Mouse (Mus musculus) cortical plate, adult 2 months (tissue): ENCODE measurements around the gene Ostc.

Experiments
- CTCF ChIP-seq: fragments of 200-500 bp; IDR thresholded peaks from 2 replicates; pipeline ENCODE4 v1.5.1; 2011; ENCODE audit warnings: mild to moderate bottlenecking, control low read depth, low read length; ENCODE audit not compliant: insufficient read depth; ENCODE audit errors: extremely low read depth
- POLR2A ChIP-seq: fragments of 200-500 bp; IDR thresholded peaks from 2 replicates; pipeline ENCODE4 v1.6.1; 2011; ENCODE audit warnings: mild to moderate bottlenecking, low read length, control low read depth; ENCODE audit not compliant: insufficient read depth; ENCODE audit errors: extremely low read depth

GRCm38 (mm10) chr3:130725718-130726117 is 16.5 kb upstream of the Ostc start:
- no peak for TF ChIP-seq CTCF
- no peak for TF ChIP-seq POLR2A
